Mouse (Mus musculus): ENCODE results near the gene Dnah6.

Dnah6 gene

GRCm38 (mm10) chr6:72971074-72971473, 250.4 kb downstream of the Dnah6 start:
- DNase-seq (ENCODE audit: extremely low read depth, low read depth), result no peak

- no peak for DNase-seq (ENCODE audit: extremely low read depth, low read depth)
These were observed 251.7 kb downstream of the Dnah6 start for GRCm38 (mm10) chr6:72969787-72970186.

All from MEL-GATA-1-ER (cell line).